Mouse (Mus musculus) stomach, embryonic 15.5 days (tissue): ENCODE data around the gene Dpf3. TPM values are rescaled to one million over a fixed set of nuclear protein-coding genes. Genes with fewer than 3 reads are reported as not detected.

Experiments
- ATAC-seq: fragments of 200-750 bp; cut with Nextera tagmentation; 2 replicates; pipeline ENCODE4 v1.8.0; 2017; ENCODE audit warnings: low read depth, moderate number of reproducible peaks, moderate TSS enrichment; ENCODE audit not compliant: insufficient read depth, low FRiP score
- H3K27ac ChIP-seq: fragments of 300-500 bp; sonication (generic); 2 replicates; pipeline ENCODE4 v1.5.1; 2015; ENCODE audit warnings: mild to moderate bottlenecking, inconsistent platforms
- H3K27me3 ChIP-seq: fragments of 300-500 bp; sonication (generic); replicated peaks from 2 replicates; pipeline ENCODE4 v1.6.1; 2015; ENCODE audit warnings: inconsistent platforms
- H3K36me3 ChIP-seq: fragments of 300-500 bp; sonication (generic); 2 replicates; pipeline ENCODE4 v1.6.1; 2015; ENCODE audit warnings: inconsistent platforms
- H3K4me1 ChIP-seq: fragments of 300-500 bp; sonication (generic); 2 replicates; pipeline ENCODE4 v1.6.1; 2015; ENCODE audit warnings: inconsistent platforms
- H3K4me2 ChIP-seq: fragments of 300-500 bp; sonication (generic); 2 replicates; pipeline ENCODE4 v1.6.1; 2015; ENCODE audit warnings: mild to moderate bottlenecking, inconsistent platforms
- H3K4me3 ChIP-seq: fragments of 300-500 bp; sonication (generic); replicated peaks from 2 replicates; pipeline ENCODE4 v1.5.1; 2015; ENCODE audit warnings: inconsistent platforms
- H3K9ac ChIP-seq: fragments of 300-500 bp; sonication (generic); 2 replicates; pipeline ENCODE4 v1.6.1; 2015; ENCODE audit warnings: inconsistent platforms
- H3K9me3 ChIP-seq: fragments of 300-500 bp; sonication (generic); 2 replicates; pipeline ENCODE4 v1.6.1; 2016; ENCODE audit warnings: inconsistent platforms
- WGBS: fragments of 180-500 bp; shearing (Covaris S2); methylation state at CpG from one replicate; pipeline ENCODE4 v1.1.7; 2015; 5-methylcytosine and 5-hydroxymethylcytosine counted together
- polyA plus RNA-seq: library from polyadenylated mRNA; unstranded; fragments of >200 nt; fragmentation: Nextera tagmentation; extraction: Ambion mirVana; gene quantifications from 2 replicates; pipeline ENCODE4 v1.2.1, GENCODE M21; 2015

Dpf3 gene
- polyA plus RNA-seq, 1 experiment from 2014 or later = 4.6 TPM

DNA sequence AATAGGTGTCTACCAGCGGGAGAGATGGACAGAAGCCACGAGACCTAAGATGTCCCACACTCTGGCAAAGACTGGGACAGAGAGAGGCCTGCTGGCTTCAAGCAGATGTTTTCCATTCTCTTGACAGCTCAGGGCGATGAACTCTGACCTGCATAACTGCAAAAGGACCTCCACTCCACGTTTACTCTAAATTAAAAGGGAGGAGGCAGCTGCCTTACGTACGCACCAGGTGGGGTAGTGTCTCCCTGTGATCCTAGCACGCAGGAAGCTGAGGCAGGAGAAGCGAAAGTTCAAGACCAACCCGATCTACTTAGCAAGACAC is 8.4 kb upstream of the Dpf3 start:
- Histone ChIP-seq H3K9ac (no peak overlapping the region), H3K36me3 (no peaks in the 10 kb centered on the region), H3K4me3 (no peak overlapping the region), H3K9me3 (no peaks in the 10 kb centered on the region), H3K4me2 (no peak overlapping the region), H3K27me3 (no peaks in the 10 kb centered on the region), H3K4me1 (no peaks in the 10 kb centered on the region), H3K27ac (no peak overlapping the region)
- whole genome bisulfite sequencing = 46% methylated on average over 9 of the region's 9 CpGs
- no peak for ATAC-seq

DNA sequence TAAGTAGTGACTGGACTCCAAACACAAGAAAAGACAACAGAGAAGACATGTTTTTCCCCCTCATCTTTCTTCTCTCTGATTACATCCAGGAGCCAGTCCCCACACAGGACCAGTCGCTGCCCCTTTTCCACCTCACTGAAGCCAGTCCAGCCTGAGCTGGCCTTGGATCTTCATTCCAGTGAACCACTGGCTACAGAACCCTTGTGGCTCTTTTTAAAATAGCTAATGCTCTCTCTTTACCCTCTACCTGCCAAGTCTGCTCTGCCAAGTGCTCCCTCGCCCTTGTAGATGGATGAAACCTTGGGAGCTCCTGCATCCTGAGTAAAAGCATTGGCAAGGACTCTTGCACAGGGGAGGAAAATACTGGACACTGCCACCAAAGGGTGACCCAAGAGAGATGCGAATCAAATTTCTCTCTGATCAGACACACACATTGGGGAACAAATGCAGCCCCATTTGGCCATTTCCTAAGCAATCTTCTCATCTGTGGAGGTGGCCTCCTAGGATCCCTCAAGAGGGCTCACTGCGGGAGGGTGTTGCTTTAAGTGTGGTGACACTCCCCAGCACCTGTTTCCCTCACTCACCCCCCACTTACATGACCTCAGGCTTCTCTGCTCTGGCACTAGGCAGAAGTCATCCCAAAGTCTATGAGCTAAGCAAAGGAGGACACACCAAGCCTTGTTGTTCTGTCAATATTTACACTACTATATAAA is 7.9 kb upstream of the Dpf3 start:
- ATAC-seq = no peak
- H3K27ac ChIP-seq = no peak overlapping the region
- 69% methylated on average over 4 of the region's 4 CpGs for WGBS

GRCm38 (mm10) chr12:83494196-83494595 is 6.7 kb upstream of the Dpf3 start:
- no peak for ATAC-seq
- no peaks in the 10 kb centered on the region for H3K27me3 ChIP-seq
- no peaks in the 10 kb centered on the region for H3K9me3 ChIP-seq
- WGBS = 84% methylated on average over 9 of the region's 9 CpGs
- H3K9ac ChIP-seq = no peak overlapping the region
- H3K4me3 ChIP-seq = no peak overlapping the region
- no peaks in the 10 kb centered on the region for H3K36me3 ChIP-seq
- H3K4me2 ChIP-seq = no peak overlapping the region
- H3K4me1 ChIP-seq = no peaks in the 10 kb centered on the region
- H3K27ac ChIP-seq = no peak overlapping the region

More for the DNA sequence above, 7.9 kb upstream of the Dpf3 start:
- Histone ChIP-seq H3K9me3 (no peaks in the 10 kb centered on the region), H3K36me3 (no peaks in the 10 kb centered on the region), H3K4me2 (no peak overlapping the region), H3K4me3 (no peak overlapping the region), H3K4me1 (no peaks in the 10 kb centered on the region), H3K27me3 (no peaks in the 10 kb centered on the region), H3K9ac (no peak overlapping the region)

DNA sequence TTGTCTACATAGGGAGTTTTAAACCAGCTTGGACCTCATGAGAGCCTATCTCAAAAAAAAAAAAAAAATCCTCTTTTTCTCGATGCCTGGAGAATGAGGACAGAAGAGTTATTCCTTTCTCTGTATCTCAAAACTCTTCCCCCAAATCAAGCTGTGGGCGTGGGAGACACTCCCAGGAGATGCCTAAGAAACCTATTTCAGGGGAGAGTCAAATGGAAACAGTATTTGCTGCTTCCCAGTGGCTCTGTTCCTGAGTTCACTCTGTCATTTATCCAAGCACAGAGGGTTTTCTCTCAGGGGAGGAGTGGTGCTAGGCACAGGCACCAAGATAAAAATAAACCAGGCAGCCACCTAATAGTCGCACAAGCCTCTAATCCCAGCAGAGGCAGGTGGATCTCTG is 5.3 kb upstream of the Dpf3 start:
- Histone ChIP-seq H3K36me3 (no peaks in the 10 kb centered on the region), H3K4me1 (0 out of 2 replicates have a peak, but pooled peaks cover 6% of the 10 kb centered on the region), H3K9me3 (no peaks in the 10 kb centered on the region), H3K27ac (no peak overlapping the region), H3K27me3 (no peaks in the 10 kb centered on the region), H3K9ac (no peak overlapping the region), H3K4me2 (no peak overlapping the region), H3K4me3 (no peak overlapping the region)
- WGBS = 74% methylated on average over 3 of the region's 3 CpGs
- no peak for ATAC-seq

- Histone ChIP-seq H3K4me3 (no peak overlapping the region), H3K27me3 (no peaks in the 10 kb centered on the region), H3K9me3 (no peaks in the 10 kb centered on the region), H3K36me3 (no peaks in the 10 kb centered on the region), H3K4me2 (no peak overlapping the region), H3K4me1 (0 out of 2 replicates have a peak, but pooled peaks cover 6% of the 10 kb centered on the region), H3K9ac (no peak overlapping the region), H3K27ac (no peak overlapping the region)
- WGBS = 52% methylated on average over 1 of the region's 1 CpGs
- ATAC-seq = no peak
These were observed 4.1 kb upstream of the Dpf3 start for GRCm38 (mm10) chr12:83491609-83492008.

DNA sequence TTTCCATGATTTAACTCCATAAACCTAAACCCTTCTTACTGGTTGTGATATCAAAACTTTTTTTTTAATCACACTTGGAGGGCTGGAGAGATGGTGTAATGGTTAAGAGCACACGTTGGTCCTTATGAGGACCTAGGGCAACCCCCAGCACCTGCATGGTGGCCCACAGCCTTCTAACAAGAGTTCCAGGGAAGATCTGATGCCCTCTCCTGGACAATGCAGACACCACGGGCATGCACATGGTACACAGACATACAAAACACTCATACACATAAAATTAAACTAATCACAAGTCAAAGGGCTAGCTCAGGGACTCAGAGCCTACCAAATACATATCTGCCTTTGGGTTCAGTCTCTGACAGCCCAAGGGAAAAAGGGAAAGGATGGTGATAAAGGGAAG is 2.2 kb upstream of the Dpf3 start:
- H3K4me1 ChIP-seq = peaks cover 19% of the 10 kb centered on the region
- no peaks in the 10 kb centered on the region for H3K36me3 ChIP-seq
- WGBS = 34% methylated on average over 2 of the region's 2 CpGs
- H3K27me3 ChIP-seq = peaks cover 7% of the 10 kb centered on the region; the same call in 1 of the 2 replicates
- H3K4me3 ChIP-seq = no peak overlapping the region
- H3K4me2 ChIP-seq = no peak overlapping the region
- ATAC-seq = no peak
- H3K9me3 ChIP-seq = no peaks in the 10 kb centered on the region
- H3K27ac ChIP-seq = no peak overlapping the region
- no peak overlapping the region for H3K9ac ChIP-seq

- peaks cover 19% of the 10 kb centered on the region for H3K4me1 ChIP-seq
- no peaks in the 10 kb centered on the region for H3K36me3 ChIP-seq
- WGBS = under 1% methylated on average over 29 of the region's 29 CpGs
- no peaks in the 10 kb centered on the region for H3K9me3 ChIP-seq
- no peak overlapping the region; the same call in 1 of the 2 replicates for H3K27ac ChIP-seq
- peaks cover 12% of the 10 kb centered on the region; the same call in 1 of the 2 replicates for H3K27me3 ChIP-seq
- H3K4me3 ChIP-seq = peak overlapping the region; percentile 70
- ATAC-seq = no peak
- H3K4me2 ChIP-seq = peak overlapping the region; percentile 100
- H3K9ac ChIP-seq = peak overlapping the region; percentile 6; the same call in 1 of the 2 replicates
These were observed 860 bp upstream of the Dpf3 start for GRCm38 (mm10) chr12:83488211-83488941.

GRCm38 (mm10) chr12:83486671-83487461 is 650 bp downstream of the Dpf3 start:
- Histone ChIP-seq H3K27ac (peak overlapping the region; percentile 69), H3K27me3 (peaks cover 12% of the 10 kb centered on the region; the same call in 1 of the 2 replicates), H3K4me1 (peaks cover 19% of the 10 kb centered on the region), H3K4me3 (peak overlapping the region; percentile 70), H3K9me3 (no peaks in the 10 kb centered on the region), H3K36me3 (no peaks in the 10 kb centered on the region), H3K4me2 (peak overlapping the region; percentile 100), H3K9ac (peak overlapping the region; percentile 54)
- peak; percentile 50; the same call in 1 of the 2 replicates for ATAC-seq
- WGBS = under 1% methylated on average over 69 of the region's 73 CpGs

DNA sequence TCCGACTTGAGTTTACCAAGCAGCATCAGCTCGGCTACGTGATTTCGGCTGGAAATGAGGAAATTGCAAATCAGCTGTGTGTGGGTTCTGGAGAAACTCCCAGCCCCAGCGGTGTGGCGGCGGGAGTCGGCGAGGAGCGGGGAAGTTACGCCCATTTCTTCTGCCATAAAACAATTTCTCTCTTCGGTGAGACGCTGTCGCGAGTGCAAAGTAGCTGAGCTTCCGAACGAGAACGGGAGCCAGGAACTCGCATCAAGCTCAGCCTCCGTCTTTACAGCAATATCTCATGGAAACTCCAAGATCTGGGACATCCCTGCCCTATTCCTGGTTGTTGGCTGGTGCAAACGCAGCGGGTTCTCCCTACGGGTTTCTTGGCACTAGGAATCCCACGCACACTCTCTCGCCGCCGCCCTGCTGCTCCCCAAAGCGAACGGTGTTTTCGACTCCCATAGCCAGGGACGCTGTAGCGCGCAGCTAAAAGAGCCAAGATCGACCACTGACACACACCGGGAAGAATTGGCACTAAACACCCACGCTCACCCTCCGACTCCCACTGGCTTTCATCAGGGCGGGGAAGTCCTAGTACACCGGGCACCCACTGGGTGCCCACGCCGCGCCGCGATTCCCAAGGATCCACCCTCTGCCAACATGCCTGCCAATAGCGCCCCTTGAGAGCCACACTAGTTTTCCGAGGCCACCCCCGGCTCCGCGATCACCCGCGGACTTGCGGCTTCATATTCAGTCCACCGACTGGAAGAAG is 1.4 kb downstream of the Dpf3 start:
- Histone ChIP-seq H3K27ac (no peak overlapping the region), H3K9ac (peak overlapping the region; percentile 54), H3K4me1 (peaks cover 19% of the 10 kb centered on the region), H3K9me3 (no peaks in the 10 kb centered on the region), H3K36me3 (no peaks in the 10 kb centered on the region), H3K4me2 (peak overlapping the region; percentile 100), H3K4me3 (peak overlapping the region; percentile 70), H3K27me3 (peaks cover 12% of the 10 kb centered on the region; the same call in 1 of the 2 replicates)
- WGBS = under 1% methylated on average over 53 of the region's 53 CpGs
- ATAC-seq = no peak

DNA sequence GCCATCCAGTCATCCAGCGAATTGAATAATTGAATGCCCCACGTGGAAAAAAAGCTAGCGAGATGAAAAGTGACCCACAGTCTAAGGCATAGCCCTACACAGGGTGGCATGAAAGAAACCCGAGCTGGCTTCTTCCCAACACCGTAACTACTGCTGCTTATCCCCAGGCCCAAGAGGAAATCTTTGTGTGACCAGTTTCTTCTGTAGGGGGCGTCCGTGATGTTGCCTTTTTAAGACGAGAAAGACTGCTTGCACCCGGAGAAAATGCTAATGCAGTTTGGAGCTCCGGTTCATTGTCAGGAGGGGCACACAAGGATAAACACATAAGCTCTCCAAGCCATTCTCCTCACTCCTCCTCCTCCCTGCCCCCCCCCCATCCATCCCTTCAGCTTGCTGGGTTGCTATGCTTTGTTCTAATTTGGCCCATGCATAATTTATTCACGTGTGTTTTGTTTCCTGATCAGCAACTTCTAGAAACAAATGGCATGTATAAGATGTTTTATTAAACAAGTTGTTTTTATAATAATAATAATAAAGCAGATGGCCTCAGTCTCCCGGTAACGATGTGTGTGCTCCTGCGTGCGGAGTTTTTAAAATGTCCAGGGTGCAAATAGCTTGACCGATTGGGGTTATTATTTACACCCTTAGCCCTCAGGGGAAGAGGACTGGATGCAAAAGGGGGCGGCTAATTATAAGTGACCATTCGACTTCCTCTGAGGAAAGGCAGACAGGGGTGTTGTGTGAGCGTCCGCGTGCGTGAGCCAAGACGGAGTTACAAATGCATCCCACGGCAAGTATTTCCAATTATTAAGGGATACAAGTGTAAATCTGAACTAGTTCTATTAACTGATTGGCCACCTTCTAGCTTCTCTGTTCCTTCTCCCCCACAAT is 2.4 kb downstream of the Dpf3 start:
- Histone ChIP-seq H3K4me2 (peak overlapping the region; percentile 100), H3K4me1 (peaks cover 19% of the 10 kb centered on the region), H3K9me3 (no peaks in the 10 kb centered on the region), H3K27ac (no peak overlapping the region), H3K9ac (no peak overlapping the region), H3K27me3 (peaks cover 12% of the 10 kb centered on the region; the same call in 1 of the 2 replicates), H3K36me3 (no peaks in the 10 kb centered on the region), H3K4me3 (peak overlapping the region; percentile 70)
- 4% methylated on average over 24 of the region's 24 CpGs for WGBS
- ATAC-seq = no peak
